Mouse (Mus musculus) cerebellum, adult 18-20 months (tissue): ENCODE results near the gene Atp6v1e2.
A peak's percentile ranks its signal among the peaks of the same experiment; 100 is the strongest.

Experiments used
- DNase-seq, 2 experiments: peaks; one replicate each; pipeline ENCODE4 v3.0.0; 2021

Gene Atp6v1e2

GRCm38 (mm10) chr17:86947840-86948796 is at the start of gene Atp6v1e2:
Atp6v1e2 (minus strand) TSS chr17:86947897.
- DNase-seq = peak in 1 of 2 experiments; percentile 19

GRCm38 (mm10) chr17:86997323-86997722 is 49.6 kb upstream of the Atp6v1e2 start:
- DNase-seq = no peak

GRCm38 (mm10) chr17:86991306-86991705 is 43.6 kb upstream of the Atp6v1e2 start:
- no peak for DNase-seq

GRCm38 (mm10) chr17:86988601-86989184 is 41.0 kb upstream of the Atp6v1e2 start:
- DNase-seq = no peak

- DNase-seq = no peak
These were observed 40.5 kb upstream of the Atp6v1e2 start for GRCm38 (mm10) chr17:86988161-86988560.

- DNase-seq = peak in 1 of 2 experiments; percentile 9
These were observed 38.9 kb upstream of the Atp6v1e2 start for GRCm38 (mm10) chr17:86986449-86987138.

- DNase-seq = no peak
These were observed 34.8 kb upstream of the Atp6v1e2 start for GRCm38 (mm10) chr17:86982497-86982896.

- no peak for DNase-seq
These were observed 34.0 kb upstream of the Atp6v1e2 start for GRCm38 (mm10) chr17:86981701-86982100.

- DNase-seq = no peak
These were observed 33.5 kb upstream of the Atp6v1e2 start for GRCm38 (mm10) chr17:86981205-86981604.

GRCm38 (mm10) chr17:86978496-86978895 is 30.8 kb upstream of the Atp6v1e2 start:
- no peak for DNase-seq

GRCm38 (mm10) chr17:86976387-86976786 is 28.7 kb upstream of the Atp6v1e2 start:
- no peak for DNase-seq

- no peak for DNase-seq
These were observed 25.4 kb upstream of the Atp6v1e2 start for GRCm38 (mm10) chr17:86973097-86973496.

- DNase-seq = no peak
These were observed 24.2 kb upstream of the Atp6v1e2 start for GRCm38 (mm10) chr17:86971860-86972259.

- no peak for DNase-seq
These were observed 23.3 kb upstream of the Atp6v1e2 start for GRCm38 (mm10) chr17:86971036-86971435.

- DNase-seq = no peak
These were observed 22.5 kb upstream of the Atp6v1e2 start for GRCm38 (mm10) chr17:86970026-86970750.

GRCm38 (mm10) chr17:86969582-86969981 is 21.9 kb upstream of the Atp6v1e2 start:
- DNase-seq = no peak

GRCm38 (mm10) chr17:86968581-86968980 is 20.9 kb upstream of the Atp6v1e2 start:
- DNase-seq = no peak

- DNase-seq = no peak
These were observed 20.1 kb upstream of the Atp6v1e2 start for GRCm38 (mm10) chr17:86967536-86968525.

GRCm38 (mm10) chr17:86967048-86967447 is 19.4 kb upstream of the Atp6v1e2 start:
- no peak for DNase-seq

- no peak for DNase-seq
These were observed 18.3 kb upstream of the Atp6v1e2 start for GRCm38 (mm10) chr17:86966040-86966439.

- DNase-seq = no peak
These were observed 17.4 kb upstream of the Atp6v1e2 start for GRCm38 (mm10) chr17:86965121-86965520.
